Comparison of ENCODE assay signal across 9 mouse cellular contexts in the genomic region with DNA sequence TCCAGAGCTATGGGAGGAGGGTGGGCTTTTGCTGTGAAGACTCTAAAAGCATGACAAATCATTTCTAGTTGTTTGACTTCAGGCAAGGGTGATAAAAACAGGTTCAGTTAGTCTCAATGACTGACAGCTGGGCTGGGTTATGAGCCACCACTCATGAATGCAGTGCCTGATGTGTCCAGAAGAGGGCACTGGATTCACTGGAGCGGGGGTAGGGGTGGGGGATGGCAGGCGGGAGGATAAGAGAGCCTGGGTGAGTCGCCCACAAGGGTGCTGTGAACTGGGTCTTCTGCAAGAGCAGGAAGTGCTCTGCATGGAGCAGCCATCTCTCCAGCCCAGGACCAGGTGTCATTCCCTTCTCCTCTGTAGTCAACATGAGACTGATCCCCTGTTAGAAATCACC. TPM values are rescaled to one million over a fixed set of nuclear protein-coding genes. Genes with fewer than 3 reads are reported as not detected.
A peak's percentile ranks its signal among the peaks of the same experiment; 100 is the strongest.
DNase-seq lines count a peak whose midpoint lies in the region; ATAC-seq and TF ChIP-seq lines count a peak whose summit lies in the region.
"Had no signal": no experiment of that assay in that cellular context is flagged by ENCODE, and none has a peak within 500 bp of the region (broad histone marks: within the 10 kb centered on the region; RNA-seq: fewer than 3 reads in every experiment).

No protein-coding gene starts in this region.

- DNase-seq in kidney, adult 18-20 months: no peak
- peak; percentile 35 for DNase-seq in brain, adult 2 months (ENCODE audit: low read depth, low spot score)
- DNase-seq in mesoderm, embryonic 11.5 days (ENCODE audit: low read depth, low spot score): peak; percentile 44
- no peak for DNase-seq in frontal cortex, postnatal 25 days (ENCODE audit: low spot score in 2 of 2)
- DNase-seq in layer of hippocampus, postnatal 10 days (ENCODE audit: low spot score in 2 of 2): no peak

- TF ChIP-seq EP300 in ES-Bruce4 (IDR thresholded peaks at IDR 0.05; ENCODE audit: insufficient read depth, low read depth, low read length): no peak

- H3K4me2 ChIP-seq in kidney, embryonic 14.5 days (replicated peaks; ENCODE audit: low read depth, low read length): no peak overlapping the region

- peak; percentile 75 for TF ChIP-seq CTCF in ES-Bruce4 (IDR thresholded peaks at IDR 0.05; ENCODE audit: low read depth, low read length)

- H3K36me3 ChIP-seq in kidney, embryonic 14.5 days (ENCODE audit: control insufficient read depth, insufficient read depth, low read length): no peaks in the 10 kb centered on the region
- no peaks in the 10 kb centered on the region for H3K36me3 ChIP-seq in ES-Bruce4 (ENCODE audit: control insufficient read depth, insufficient read depth, low read length, poor library complexity, severe bottlenecking)

- no peaks in the 10 kb centered on the region for H3K9me3 ChIP-seq in kidney, embryonic 14.5 days (ENCODE audit: control insufficient read depth, low read length)
- no peaks in the 10 kb centered on the region for H3K9me3 ChIP-seq in ES-Bruce4 (replicated peaks; ENCODE audit: control insufficient read depth, insufficient read depth, low read length, poor library complexity, severe bottlenecking)

- H3K9ac ChIP-seq in kidney, embryonic 14.5 days (ENCODE audit: low read depth, low read length): no peak overlapping the region
- no peak overlapping the region for H3K9ac ChIP-seq in ES-Bruce4 (ENCODE audit: low read depth, poor library complexity, severe bottlenecking)

- no peak overlapping the region for H3K27ac ChIP-seq in kidney, embryonic 14.5 days (ENCODE audit: low read depth, low read length)
- H3K27ac ChIP-seq in ES-Bruce4 (ENCODE audit: insufficient read depth, low read length): no peak overlapping the region

- WGBS in kidney, embryonic 14.5 days: 20% methylated on average over 3 of the region's 3 CpGs

- TF ChIP-seq POLR2A in ES-Bruce4 (IDR thresholded peaks at IDR 0.05; ENCODE audit: insufficient read depth, low read length): no peak

- no peaks in the 10 kb centered on the region for H3K27me3 ChIP-seq in kidney, embryonic 14.5 days (ENCODE audit: control insufficient read depth, insufficient read depth, low read length)
- no peaks in the 10 kb centered on the region for H3K27me3 ChIP-seq in ES-Bruce4 (ENCODE audit: control insufficient read depth, insufficient read depth, low read length, poor library complexity, severe bottlenecking)

- H3K4me3 ChIP-seq in kidney, embryonic 14.5 days (ENCODE audit: low read length): no peak overlapping the region
- H3K4me3 ChIP-seq in ES-Bruce4 (ENCODE audit: low read depth, low read length): no peak overlapping the region
- H3K4me3 ChIP-seq: myocyte had no signal

- peak; percentile 70 for ATAC-seq in kidney, embryonic 14.5 days (ENCODE audit: low FRiP score, low TSS enrichment)
- ATAC-seq in inflammation-experienced regulatory T-cells, adult 6 months: peak; percentile 29

- H3K4me1 ChIP-seq in kidney, embryonic 14.5 days (ENCODE audit: control insufficient read depth, insufficient read depth, low read length): 0 out of 2 replicates have a peak, but pooled peaks cover 2% of the 10 kb centered on the region
- H3K4me1 ChIP-seq in ES-Bruce4 (ENCODE audit: control insufficient read depth, insufficient read depth, low read length): no peaks in the 10 kb centered on the region

RNA-seq across cellular contexts. Expression of gene Stat1, which starts 50.8 kb away (rescaled TPM):
- 16.7 and 20.0 TPM in 2 replicates for polyA plus RNA-seq in kidney, embryonic 14.5 days (2014; fragmentation: Nextera tagmentation; extraction: Ambion mirVana)
- 7.5 and 10.1 TPM in 2 replicates for polyA plus RNA-seq in ES-Bruce4 (2011; ENCODE audit: insufficient read depth, insufficient read length, low read depth, missing spikeins)
- polyA plus RNA-seq in inflammation-experienced regulatory T-cells, adult 6 months (2017; shearing (Covaris generic)): 1,000 to 10,000 TPM in 2 of 3 experiments, 100 to 1,000 TPM in 1; 639 to 1,069 (median 1,003) TPM
- 10 to 100 TPM; 13.1 to 15.2 TPM for total RNA-seq in layer of hippocampus, postnatal 10 days (2021)

Comparison
In these comparisons a context has a peak if more than half of its experiments do, and no peak if none do; other contexts are left out.
1. DNase-seq: peak in brain, adult 2 months (single experiment) and mesoderm, embryonic 11.5 days (single experiment); none in kidney, adult 18-20 months (single experiment), frontal cortex, postnatal 25 days (0 of 2) and layer of hippocampus, postnatal 10 days (0 of 2).
2. RNA of gene Stat1, which starts 50.8 kb away (polyA plus RNA-seq): 639 to 1,069 TPM in inflammation-experienced regulatory T-cells, adult 6 months; 16.7 to 20.0 TPM in kidney, embryonic 14.5 days and 7.5 to 10.1 TPM in ES-Bruce4; every median in the first group is over 10 times any median in the second.